Mouse (Mus musculus) ES-Bruce4 (cell line): ENCODE results near the gene Galntl6. TPM values are rescaled to one million over a fixed set of nuclear protein-coding genes. Genes with fewer than 3 reads are reported as not detected.

Experiments
- H3K27ac ChIP-seq: 2 replicates; pipeline ENCODE4 v1.5.1; 2012; ENCODE audit warnings: low read length, inconsistent platforms; ENCODE audit not compliant: insufficient read depth
- H3K27me3 ChIP-seq: 2 replicates; pipeline ENCODE4 v1.6.1; 2012; ENCODE audit warnings: mild to moderate bottlenecking, low read length, inconsistent platforms; ENCODE audit not compliant: control insufficient read depth, poor library complexity, insufficient read depth, severe bottlenecking
- H3K36me3 ChIP-seq: 2 replicates; pipeline ENCODE4 v1.6.1; 2012; ENCODE audit warnings: inconsistent platforms, mild to moderate bottlenecking, low read length, moderate library complexity; ENCODE audit not compliant: control insufficient read depth, poor library complexity, insufficient read depth, severe bottlenecking
- H3K4me1 ChIP-seq: one replicate; pipeline ENCODE4 v1.8.1; 2011; ENCODE audit warnings: low read length; ENCODE audit not compliant: control insufficient read depth, insufficient read depth
- H3K4me3 ChIP-seq: 2 replicates; pipeline ENCODE4 v1.5.1; 2011; ENCODE audit warnings: low read depth, mild to moderate bottlenecking, low read length
- H3K9ac ChIP-seq: 2 replicates; pipeline ENCODE4 v1.6.1; 2012; ENCODE audit warnings: low read depth, mild to moderate bottlenecking, inconsistent platforms; ENCODE audit not compliant: poor library complexity, severe bottlenecking
- H3K9me3 ChIP-seq: replicated peaks from 2 replicates; pipeline ENCODE4 v1.6.1; 2012; ENCODE audit warnings: mild to moderate bottlenecking, low read length, inconsistent platforms; ENCODE audit not compliant: control insufficient read depth, poor library complexity, insufficient read depth, severe bottlenecking
- CTCF ChIP-seq: IDR thresholded peaks from one replicate; pipeline ENCODE4 v1.8.1; 2011; ENCODE audit warnings: low read depth, low read length
- EP300 ChIP-seq: IDR thresholded peaks from 2 replicates; pipeline ENCODE4 v1.6.1; 2011; ENCODE audit warnings: low read depth, low read length; ENCODE audit not compliant: insufficient read depth
- POLR2A ChIP-seq: IDR thresholded peaks from one replicate; pipeline ENCODE4 v1.8.1; 2011; ENCODE audit warnings: low read length; ENCODE audit not compliant: insufficient read depth
- polyA plus RNA-seq: library from polyadenylated mRNA; stranded (reverse); fragments of >200 nt; gene quantifications from 2 replicates; pipeline ENCODE4 v1.2.4, GENCODE M21; 2011; ENCODE audit warnings: low read depth; ENCODE audit not compliant: missing spikeins, insufficient read depth, insufficient read length

Galntl6 gene
- polyA plus RNA-seq, 1 experiment: not detected

DNA sequence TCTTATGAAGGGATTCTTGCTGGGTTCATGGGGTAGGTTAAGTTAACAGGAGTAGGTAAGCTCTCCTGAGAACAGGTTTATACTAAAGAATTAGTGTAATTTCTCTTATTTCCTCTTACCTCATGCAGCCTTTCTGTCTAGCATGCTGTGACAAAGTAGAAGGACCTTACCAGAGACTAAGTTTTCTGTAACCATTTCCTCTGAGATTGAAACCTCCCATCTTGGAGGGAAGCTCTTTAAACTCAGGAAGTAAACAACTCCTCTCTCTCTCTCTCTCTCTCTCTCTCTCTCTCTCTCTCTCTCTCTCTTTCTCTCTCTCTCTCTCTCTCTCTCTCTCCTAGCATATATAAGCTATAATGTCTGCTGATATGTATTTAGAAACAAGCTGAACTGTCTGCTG is 1153.6 kb downstream of the Galntl6 start:
- no peaks in the 10 kb centered on the region for H3K9me3 ChIP-seq
- no peaks in the 10 kb centered on the region for H3K27me3 ChIP-seq
- peaks cover 5% of the 10 kb centered on the region for H3K4me1 ChIP-seq
- H3K36me3 ChIP-seq: no peaks in the 10 kb centered on the region
- TF ChIP-seq EP300 (no peak), CTCF (no peak), POLR2A (no peak)
- no peak overlapping the region for H3K9ac ChIP-seq
- H3K4me3 ChIP-seq: no peak overlapping the region
- H3K27ac ChIP-seq: no peak overlapping the region

DNA sequence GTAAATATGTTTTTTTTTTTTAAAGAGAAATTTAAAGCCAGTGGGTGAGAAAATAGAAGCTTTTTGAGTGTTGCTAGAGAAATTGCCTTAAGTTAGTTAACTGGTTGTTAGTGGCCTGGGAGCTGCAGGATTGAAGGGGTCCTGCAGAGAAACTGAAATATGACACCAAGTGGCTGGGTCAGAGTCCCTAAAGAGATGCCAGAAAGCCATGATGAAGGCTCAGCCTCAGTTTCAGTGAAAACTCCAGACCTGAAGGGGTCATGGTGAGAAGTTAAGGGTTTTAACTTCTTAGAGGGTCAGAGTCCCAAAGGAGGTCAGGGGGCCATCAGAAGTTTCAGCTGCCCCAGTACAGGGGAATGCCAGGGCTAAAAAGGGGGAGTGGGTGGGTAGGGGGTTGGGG is 1155.0 kb downstream of the Galntl6 start:
- H3K27ac ChIP-seq: no peak overlapping the region
- H3K4me1 ChIP-seq: peaks cover 3% of the 10 kb centered on the region
- H3K4me3 ChIP-seq: no peak overlapping the region
- no peaks in the 10 kb centered on the region for H3K36me3 ChIP-seq
- H3K27me3 ChIP-seq: no peaks in the 10 kb centered on the region
- no peaks in the 10 kb centered on the region for H3K9me3 ChIP-seq
- TF ChIP-seq EP300 (no peak), POLR2A (no peak)
- no peak overlapping the region for H3K9ac ChIP-seq

DNA sequence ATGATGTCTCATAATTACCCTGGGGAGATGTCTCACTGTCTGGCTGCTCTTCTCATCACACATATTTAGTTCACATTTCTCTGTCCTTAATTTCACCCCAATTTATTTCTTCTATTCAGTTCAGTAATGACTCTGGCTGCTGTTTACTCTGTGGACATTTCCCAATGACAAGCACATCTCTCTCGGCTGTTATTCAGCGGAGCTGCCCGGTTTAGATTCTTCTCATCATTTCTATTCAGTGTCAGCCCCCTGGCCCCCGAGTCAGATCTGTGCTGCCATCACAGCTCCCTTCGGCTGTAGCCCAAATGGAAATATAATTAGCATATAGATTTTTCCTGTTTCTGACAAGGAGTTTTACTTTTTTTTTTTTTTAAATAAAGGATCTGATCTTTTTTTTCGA is 1158.4 kb downstream of the Galntl6 start:
- no peak overlapping the region for H3K4me3 ChIP-seq
- no peak for TF ChIP-seq EP300
- no peak for TF ChIP-seq CTCF
- no peak for TF ChIP-seq POLR2A
- no peak overlapping the region for H3K27ac ChIP-seq
- H3K9ac ChIP-seq: no peak overlapping the region
- H3K9me3 ChIP-seq: no peaks in the 10 kb centered on the region
- no peaks in the 10 kb centered on the region for H3K36me3 ChIP-seq
- H3K27me3 ChIP-seq: no peaks in the 10 kb centered on the region
- no peaks in the 10 kb centered on the region for H3K4me1 ChIP-seq

DNA sequence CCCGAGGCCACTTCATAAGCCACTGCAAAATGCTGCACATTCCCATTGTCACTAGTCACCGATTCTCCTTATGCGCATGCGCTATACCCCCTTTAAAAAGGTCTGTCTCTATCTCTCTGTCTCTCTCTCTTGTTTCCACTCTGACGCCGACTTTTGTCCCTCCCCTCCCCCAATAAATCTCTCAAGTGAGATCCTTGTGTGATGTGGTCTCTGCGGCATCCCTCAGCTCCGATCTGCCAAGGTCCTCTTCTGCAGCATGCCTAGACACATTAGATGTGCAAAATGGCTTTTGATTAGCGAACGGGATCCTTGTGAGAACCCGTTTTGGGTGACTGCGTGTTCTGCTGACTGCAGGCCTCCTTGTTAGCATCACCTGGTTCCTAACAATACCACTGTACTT is 1168.8 kb downstream of the Galntl6 start:
- TF ChIP-seq POLR2A (no peak), CTCF (no peak), EP300 (no peak)
- Histone ChIP-seq H3K9ac (no peak overlapping the region), H3K4me3 (no peak overlapping the region), H3K27me3 (no peaks in the 10 kb centered on the region), H3K27ac (no peak overlapping the region), H3K9me3 (no peaks in the 10 kb centered on the region), H3K36me3 (no peaks in the 10 kb centered on the region), H3K4me1 (no peaks in the 10 kb centered on the region)

DNA sequence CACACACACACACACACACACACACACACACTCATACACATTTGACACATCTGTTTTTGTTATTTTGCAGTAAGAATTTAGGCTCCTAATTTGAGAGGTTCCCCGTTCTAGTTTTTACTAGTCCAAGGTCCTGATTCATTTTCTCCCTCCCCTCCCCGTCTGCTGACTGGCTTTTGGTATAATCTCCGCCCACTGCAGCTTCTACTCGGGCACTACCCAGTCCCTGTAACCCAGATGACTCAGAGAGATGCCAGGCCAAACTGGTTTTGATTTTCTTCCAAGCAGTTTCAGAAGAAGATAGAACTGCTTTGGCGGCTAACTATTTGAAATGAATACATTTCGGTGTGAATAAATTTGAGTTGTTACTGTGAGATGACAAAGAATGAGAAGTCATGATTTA is 1170.5 kb downstream of the Galntl6 start:
- H3K4me1 ChIP-seq: no peaks in the 10 kb centered on the region
- no peak overlapping the region for H3K9ac ChIP-seq
- TF ChIP-seq CTCF (no peak), POLR2A (no peak), EP300 (no peak)
- H3K4me3 ChIP-seq: no peak overlapping the region
- no peaks in the 10 kb centered on the region for H3K27me3 ChIP-seq
- H3K27ac ChIP-seq: 0 out of 2 replicates have a peak overlapping the region, but pooled peaks have one; percentile 41
- H3K36me3 ChIP-seq: no peaks in the 10 kb centered on the region
- H3K9me3 ChIP-seq: no peaks in the 10 kb centered on the region

DNA sequence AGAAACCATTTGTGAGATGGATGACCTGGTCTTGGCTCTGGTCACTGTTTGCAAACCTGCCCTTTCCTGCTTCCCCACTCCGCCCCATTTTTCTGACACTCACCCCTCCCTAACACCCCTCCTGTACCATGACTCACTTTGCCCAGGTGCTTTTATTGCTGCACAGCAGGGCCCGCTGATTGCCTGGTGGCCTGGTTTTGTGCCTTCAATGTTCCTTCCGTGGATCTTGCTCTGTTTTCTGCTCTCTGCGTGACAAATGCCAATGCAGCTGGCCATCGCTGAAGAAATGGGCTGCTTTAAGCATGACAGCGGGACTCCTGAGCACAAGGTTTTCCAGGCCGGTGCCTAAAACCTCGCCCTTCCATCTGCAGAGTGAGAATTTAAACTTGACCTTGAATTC is 1171.1 kb downstream of the Galntl6 start:
- peak; percentile 70 for TF ChIP-seq EP300
- no peak for TF ChIP-seq CTCF
- TF ChIP-seq POLR2A: no peak
- H3K27ac ChIP-seq: no peak overlapping the region
- H3K9ac ChIP-seq: no peak overlapping the region
- H3K27me3 ChIP-seq: no peaks in the 10 kb centered on the region
- no peaks in the 10 kb centered on the region for H3K36me3 ChIP-seq
- no peak overlapping the region; the same call in 1 of the 2 replicates for H3K4me3 ChIP-seq
- no peaks in the 10 kb centered on the region for H3K4me1 ChIP-seq
- no peaks in the 10 kb centered on the region for H3K9me3 ChIP-seq
